Mouse (Mus musculus) CH12.LX (cell line): ENCODE data around the gene Doxl2. TPM values are rescaled to one million over a fixed set of nuclear protein-coding genes. Genes with fewer than 3 reads are reported as not detected.
A peak's percentile ranks its signal among the peaks of the same experiment; 100 is the strongest.

Experiments
- DNase-seq: peaks from one replicate; pipeline ENCODE4 v3.0.0-alpha.2; 2013; ENCODE audit errors: extremely low read depth
- H3K27ac ChIP-seq: 2 replicates; pipeline ENCODE4 v1.5.1; 2012; ENCODE audit warnings: low read depth, mild to moderate bottlenecking, control low read depth, moderate library complexity; ENCODE audit not compliant: insufficient read depth
- H3K27me3 ChIP-seq: replicated peaks from 2 replicates; pipeline ENCODE3; 2012; ENCODE audit warnings: inconsistent platforms
- H3K36me3 ChIP-seq, 2 experiments: replicated peaks in 1 of 2; 2 replicates each; pipeline versions ENCODE3 to v1.6.1; 2012; ENCODE audit warnings: inconsistent platforms in 1 of 2, low read length in 1 of 2, mild to moderate bottlenecking in 1 of 2, mixed read lengths in 1 of 2, moderate library complexity in 1 of 2; ENCODE audit not compliant: control insufficient read depth in 1 of 2, insufficient read depth in 1 of 2
- H3K4me1 ChIP-seq, 2 experiments: 2 replicates each; pipeline ENCODE4 v1.6.1; 2012; ENCODE audit warnings: inconsistent platforms in 1 of 2, moderate library complexity in 1 of 2; ENCODE audit not compliant: insufficient read depth in 2 of 2, control insufficient read depth in 1 of 2
- H3K4me2 ChIP-seq: 2 replicates; pipeline ENCODE4 v1.6.1; 2012; ENCODE audit warnings: low read depth, mild to moderate bottlenecking, control low read depth; ENCODE audit not compliant: poor library complexity, insufficient read depth, severe bottlenecking
- H3K4me3 ChIP-seq, 3 experiments: fragments of 150-350 bp in 1 of 3; sonication (generic) in 1 of 3; replicated peaks in 1 of 3; 2 replicates each; pipeline versions ENCODE3 to v1.5.1; 2011 to 2012; ENCODE audit warnings: low read depth in 2 of 3, low read length in 2 of 3, mild to moderate bottlenecking in 2 of 3, moderate library complexity in 2 of 3, control low read depth in 1 of 3, improper control_type of control experiment in 1 of 3, inconsistent platforms in 1 of 3, mixed read lengths in 1 of 3; ENCODE audit not compliant: poor library complexity in 1 of 3
- H3K79me2 ChIP-seq: replicated peaks from 2 replicates; pipeline ENCODE4 v1.6.1; 2012; ENCODE audit warnings: mild to moderate bottlenecking, moderate library complexity; ENCODE audit not compliant: control insufficient read depth, poor library complexity, insufficient read depth, severe bottlenecking; ENCODE audit errors: extremely low read depth
- H3K9ac ChIP-seq: 2 replicates; pipeline ENCODE4 v1.6.1; 2012; ENCODE audit warnings: low read depth, mild to moderate bottlenecking, control low read depth, moderate library complexity; ENCODE audit not compliant: insufficient read depth
- H3K9me3 ChIP-seq: replicated peaks from 2 replicates; pipeline ENCODE3; 2012; ENCODE audit warnings: low read length, inconsistent platforms, mixed read lengths
- BHLHE40 ChIP-seq: IDR thresholded peaks from 2 replicates; pipeline ENCODE4 v1.6.1; 2011; ENCODE audit warnings: mild to moderate bottlenecking, low read depth, low read length, improper control_type of control experiment
- CHD2 ChIP-seq: IDR thresholded peaks from 2 replicates; pipeline ENCODE4 v1.6.1; 2011; ENCODE audit warnings: low read length, improper control_type of control experiment
- CTCF ChIP-seq, 2 experiments: IDR thresholded peaks in 1 of 2; conservative IDR thresholded peaks in 1 of 2; 2 replicates each; pipeline ENCODE4 v1.5.1; 2011 to 2012; ENCODE audit warnings: low read depth in 2 of 2, low read length in 2 of 2, improper control_type of control experiment in 1 of 2, inconsistent platforms in 1 of 2, mild to moderate bottlenecking in 1 of 2, moderate library complexity in 1 of 2
- E2F4 ChIP-seq: IDR thresholded peaks from 2 replicates; pipeline ENCODE4 v1.6.1; 2011; ENCODE audit warnings: low read depth, low read length, improper control_type of control experiment; ENCODE audit not compliant: insufficient replicate concordance
- ELF1 ChIP-seq: IDR thresholded peaks from 2 replicates; pipeline ENCODE4 v1.6.1; 2014; ENCODE audit warnings: low read depth, mild to moderate bottlenecking, inconsistent platforms, low read length, improper control_type of control experiment
- EP300 ChIP-seq: IDR thresholded peaks from 2 replicates; pipeline ENCODE4 v1.6.1; 2011; ENCODE audit warnings: low read length, improper control_type of control experiment
- ETS1 ChIP-seq: conservative IDR thresholded peaks from 2 replicates; pipeline ENCODE4 v1.6.1; 2012; ENCODE audit warnings: low read depth, mild to moderate bottlenecking, inconsistent platforms, low read length, improper control_type of control experiment, moderate library complexity
- GABPA ChIP-seq: IDR thresholded peaks from 2 replicates; pipeline ENCODE4 v1.6.1; 2012; ENCODE audit warnings: low read depth, low read length, improper control_type of control experiment, inconsistent platforms; ENCODE audit not compliant: insufficient replicate concordance
- HCFC1 ChIP-seq: IDR thresholded peaks from 2 replicates; pipeline ENCODE4 v1.6.1; 2012; ENCODE audit warnings: low read depth, mild to moderate bottlenecking, inconsistent platforms, low read length, improper control_type of control experiment
- IRF4 ChIP-seq: IDR thresholded peaks from 2 replicates; pipeline ENCODE4 v1.6.1; 2014; ENCODE audit warnings: low read depth, mild to moderate bottlenecking, inconsistent platforms, low read length, improper control_type of control experiment
- KAT2A ChIP-seq: IDR thresholded peaks from 2 replicates; pipeline ENCODE4 v1.6.1; 2012; ENCODE audit warnings: low read length, improper control_type of control experiment, inconsistent platforms; ENCODE audit not compliant: insufficient replicate concordance
- MAX ChIP-seq: IDR thresholded peaks from 2 replicates; pipeline ENCODE4 v1.6.1; 2011; ENCODE audit warnings: low read length, improper control_type of control experiment
- MAZ ChIP-seq: IDR thresholded peaks from 2 replicates; pipeline ENCODE4 v1.6.1; 2012; ENCODE audit warnings: low read depth, mild to moderate bottlenecking, inconsistent platforms, low read length, improper control_type of control experiment, moderate library complexity
- MEF2A ChIP-seq: IDR thresholded peaks from 2 replicates; pipeline ENCODE4 v1.6.1; 2014; ENCODE audit warnings: low read depth, mild to moderate bottlenecking, inconsistent platforms, low read length, improper control_type of control experiment, borderline replicate concordance
- MXI1 ChIP-seq: IDR thresholded peaks from 2 replicates; pipeline ENCODE4 v1.6.1; 2011; ENCODE audit warnings: mild to moderate bottlenecking, low read depth, low read length, improper control_type of control experiment
- MYC ChIP-seq: IDR thresholded peaks from 2 replicates; pipeline ENCODE4 v1.6.1; 2011; ENCODE audit warnings: low read depth, mild to moderate bottlenecking, improper control_type of control experiment, low read length
- NELFE ChIP-seq: IDR thresholded peaks from 2 replicates; pipeline ENCODE4 v1.6.1; 2011; ENCODE audit warnings: low read depth, low read length, improper control_type of control experiment
- NRF1 ChIP-seq: IDR thresholded peaks from 2 replicates; pipeline ENCODE4 v1.6.1; 2014; ENCODE audit warnings: low read depth, mild to moderate bottlenecking, inconsistent platforms, low read length, improper control_type of control experiment, moderate library complexity
- RAD21 ChIP-seq: IDR thresholded peaks from 2 replicates; pipeline ENCODE4 v1.6.1; 2011; ENCODE audit warnings: low read depth, mild to moderate bottlenecking, low read length, improper control_type of control experiment, moderate library complexity
- RCOR1 ChIP-seq: conservative IDR thresholded peaks from 2 replicates; pipeline ENCODE4 v1.6.1; 2012; ENCODE audit warnings: low read depth, mild to moderate bottlenecking, inconsistent platforms, low read length, improper control_type of control experiment
- SIN3A ChIP-seq: IDR thresholded peaks from 2 replicates; pipeline ENCODE4 v1.6.1; 2012; ENCODE audit warnings: low read length, improper control_type of control experiment, inconsistent platforms
- SMC3 ChIP-seq: IDR thresholded peaks from 2 replicates; pipeline ENCODE4 v1.6.1; 2011; ENCODE audit warnings: low read depth, low read length, improper control_type of control experiment
- USF1 ChIP-seq: IDR thresholded peaks from 2 replicates; pipeline ENCODE4 v1.6.1; 2014; ENCODE audit warnings: low read depth, mild to moderate bottlenecking, inconsistent platforms, low read length, improper control_type of control experiment
- USF2 ChIP-seq: conservative IDR thresholded peaks from 2 replicates; pipeline ENCODE4 v1.6.1; 2011; ENCODE audit warnings: low read depth, low read length, improper control_type of control experiment
- ZC3H11A ChIP-seq: IDR thresholded peaks from 2 replicates; pipeline ENCODE4 v1.6.1; 2012; ENCODE audit warnings: low read depth, mild to moderate bottlenecking, inconsistent platforms, low read length, improper control_type of control experiment
- ZKSCAN1 ChIP-seq: IDR thresholded peaks from 2 replicates; pipeline ENCODE4 v1.6.1; 2012; ENCODE audit warnings: low read depth, inconsistent platforms, low read length, improper control_type of control experiment, borderline replicate concordance
- ZNF384 ChIP-seq: IDR thresholded peaks from 2 replicates; pipeline ENCODE4 v1.6.1; 2012; ENCODE audit warnings: low read depth, low read length, improper control_type of control experiment, inconsistent platforms
- dilution Hi-C: fragments of 300-500 bp; cut with MboI; formaldehyde crosslinking; loops from 2 replicates; pipeline ENCODE4 v1.14.3; 2020; ENCODE audit warnings: low sequenced_read_pairs; ENCODE audit not compliant: extremely low pct_unique_long_range_greater_than_20kb, extremely low pct_ligation_motif_present
- in situ Hi-C: fragments of 300-500 bp; cut with MboI; formaldehyde crosslinking; loops from 3 replicates; pipeline ENCODE4 v1.14.3; 2019; ENCODE audit warnings: low sequenced_read_pairs, low pct_ligation_motif_present, low pct_unique_long_range_greater_than_20kb, mixed read lengths
- polyA plus RNA-seq: library from polyadenylated mRNA; unstranded; fragments of >175 nt; gene quantifications from 2 replicates; pipeline ENCODE4 v1.2.1, GENCODE M21; 2012; ENCODE audit warnings: low read depth; ENCODE audit not compliant: insufficient read length
- total RNA-seq, 2 experiments: library from RNA; depleted of rRNA; stranded (reverse); fragments of 300-350 nt in 1 of 2; fragments of >200 nt in 1 of 2; gene quantifications; 2 replicates each; pipeline ENCODE4 v1.2.3; 2012 to 2014

Doxl2 gene
- total and polyA plus RNA-seq, 3 experiments: not detected

- Histone ChIP-seq H3K4me2 (no peak overlapping the region), H3K4me1 (peaks cover 0 to 17% of the 10 kb centered on the region in 2 experiments; a peak in 2 of 4 replicates), H3K79me2 (no peaks in the 10 kb centered on the region), H3K27me3 (peaks cover 7% of the 10 kb centered on the region), H3K9ac (no peak overlapping the region), H3K9me3 (no peaks in the 10 kb centered on the region), H3K36me3 (no peaks in the 10 kb centered on the region), H3K27ac (no peak overlapping the region), H3K4me3 (no peak overlapping the region)
- dilution Hi-C loops (no loop called here), in situ Hi-C loops (loop anchor here (10.0 to 25.0 kb wide), 2 partner anchors 92 to 319 kb away; partner anchors contain the start of genes AI854703 and Gimap8)
- TF ChIP-seq SMC3: no peak
- no peak for TF ChIP-seq E2F4
- TF ChIP-seq USF2: no peak
- no peak for TF ChIP-seq MYC
- no peak for TF ChIP-seq RAD21
- no peak for TF ChIP-seq MAX
- no peak for TF ChIP-seq KAT2A
- no peak for TF ChIP-seq NELFE
- TF ChIP-seq HCFC1: no peak
- TF ChIP-seq MXI1: no peak
- no peak for TF ChIP-seq USF1
- TF ChIP-seq EP300: no peak
- no peak for TF ChIP-seq NRF1
- no peak for TF ChIP-seq RCOR1
- no peak for TF ChIP-seq ZNF384
- TF ChIP-seq SIN3A: no peak
- TF ChIP-seq CHD2: no peak
- TF ChIP-seq MEF2A: no peak
- no peak for TF ChIP-seq ZC3H11A
- DNase-seq: no peak
Measured at GRCm38 (mm10) chr6:48956785-48957184, 18.0 kb upstream of the Doxl2 start.

- no peaks in the 10 kb centered on the region for H3K79me2 ChIP-seq
- in situ Hi-C loops: loop anchor here (10.0 to 25.0 kb wide), 2 partner anchors 93 to 321 kb away; partner anchors contain the start of genes AI854703 and Gimap8
- peak; percentile 24 for DNase-seq
- H3K4me2 ChIP-seq: no peak overlapping the region
- peaks cover 7% of the 10 kb centered on the region for H3K27me3 ChIP-seq
- H3K4me1 ChIP-seq: peaks cover 0 to 17% of the 10 kb centered on the region in 2 experiments; a peak in 2 of 4 replicates
- dilution Hi-C loops: no loop called here
- no peak overlapping the region for H3K9ac ChIP-seq
- no peak overlapping the region for H3K4me3 ChIP-seq
- TF ChIP-seq ZC3H11A: no peak
- peak; percentile 32 for TF ChIP-seq SMC3
- TF ChIP-seq ETS1: no peak
- no peak for TF ChIP-seq USF1
- TF ChIP-seq RAD21: peak; percentile 58
- no peak for TF ChIP-seq E2F4
- TF ChIP-seq GABPA: no peak
- no peak for TF ChIP-seq IRF4
- TF ChIP-seq ZKSCAN1: no peak
- no peak for TF ChIP-seq SIN3A
- no peak for TF ChIP-seq ELF1
- no peak for TF ChIP-seq BHLHE40
- no peak for TF ChIP-seq MAZ
- TF ChIP-seq CTCF (conservative IDR thresholded peaks at IDR 0.05 in 1 of 2, IDR thresholded peaks at IDR 0.05 in 1 of 2; ENCODE audit: low read depth in 2 of 2, low read length in 2 of 2): peak in 1 of 2 experiments; percentile 60; a peak in 2 of 4 replicates
- TF ChIP-seq EP300: no peak
- TF ChIP-seq RCOR1: no peak
- no peaks in the 10 kb centered on the region for H3K36me3 ChIP-seq
- H3K27ac ChIP-seq: no peak overlapping the region
- H3K9me3 ChIP-seq: no peaks in the 10 kb centered on the region
Measured at GRCm38 (mm10) chr6:48958053-48958452, 16.7 kb upstream of the Doxl2 start.
